Mouse (Mus musculus) kidney, embryonic 15.5 days (tissue): ENCODE results near the gene Akap7. TPM values are rescaled to one million over a fixed set of nuclear protein-coding genes. Genes with fewer than 3 reads are reported as not detected.
"Not testable (repeated sequence)": the region's sequence is repeated elsewhere in the genome, so short reads cannot be mapped to it uniquely, and the experiment has no call there.

Experiments used
- ATAC-seq: fragments of 200-750 bp; cut with Nextera tagmentation; replicated peaks from 2 replicates; pipeline ENCODE4 v1.8.0; 2017; ENCODE audit warnings: moderate TSS enrichment; ENCODE audit not compliant: low FRiP score
- H3K27ac ChIP-seq: fragments of 300-500 bp; sonication (generic); 2 replicates; pipeline ENCODE4 v1.5.1; 2015; ENCODE audit warnings: mild to moderate bottlenecking, inconsistent platforms
- H3K27me3 ChIP-seq: fragments of 300-500 bp; sonication (generic); 2 replicates; pipeline ENCODE4 v1.6.1; 2015; ENCODE audit warnings: inconsistent platforms
- H3K36me3 ChIP-seq: fragments of 300-500 bp; sonication (generic); 2 replicates; pipeline ENCODE4 v1.6.1; 2015; ENCODE audit warnings: inconsistent platforms
- H3K4me1 ChIP-seq: fragments of 300-500 bp; sonication (generic); 2 replicates; pipeline ENCODE4 v1.6.1; 2015; ENCODE audit warnings: inconsistent platforms
- H3K4me2 ChIP-seq: fragments of 300-500 bp; sonication (generic); 2 replicates; pipeline ENCODE4 v1.6.1; 2015; ENCODE audit warnings: moderate library complexity, mild to moderate bottlenecking, inconsistent platforms
- H3K4me3 ChIP-seq: fragments of 300-500 bp; sonication (generic); replicated peaks from 2 replicates; pipeline ENCODE4 v1.5.1; 2015; ENCODE audit warnings: mild to moderate bottlenecking, inconsistent platforms
- H3K9ac ChIP-seq: fragments of 300-500 bp; sonication (generic); 2 replicates; pipeline ENCODE4 v1.6.1; 2015; ENCODE audit warnings: mild to moderate bottlenecking, inconsistent platforms
- H3K9me3 ChIP-seq: fragments of 300-500 bp; sonication (generic); replicated peaks from 2 replicates; pipeline ENCODE4 v1.6.1; 2016; ENCODE audit warnings: inconsistent platforms
- WGBS: fragments of 180-500 bp; shearing (Covaris S2); methylation state at CpG from one replicate; pipeline ENCODE4 v1.1.7; 2015; ENCODE audit warnings: mixed read lengths; 5-methylcytosine and 5-hydroxymethylcytosine counted together
- polyA plus RNA-seq: library from polyadenylated mRNA; unstranded; fragments of >200 nt; fragmentation: Nextera tagmentation; extraction: Ambion mirVana; gene quantifications from 2 replicates; pipeline ENCODE4 v1.2.1, GENCODE M21; 2015

Akap7 gene
- polyA plus RNA-seq, 1 experiment from 2014 or later: 26.7 TPM

- Histone ChIP-seq H3K9me3 (no peaks in the 10 kb centered on the region), H3K4me1 (no peaks in the 10 kb centered on the region), H3K4me2 (no peak overlapping the region), H3K9ac (no peak overlapping the region), H3K27me3 (no peaks in the 10 kb centered on the region), H3K4me3 (no peak overlapping the region), H3K27ac (no peak overlapping the region), H3K36me3 (no peaks in the 10 kb centered on the region)
- WGBS: 91% methylated on average over 6 of the region's 6 CpGs
- ATAC-seq: no peak
These were observed 124.4 kb downstream of the Akap7 start for GRCm38 (mm10) chr10:25183271-25183670.

GRCm38 (mm10) chr10:25179030-25179429 is 128.6 kb downstream of the Akap7 start:
- Histone ChIP-seq H3K4me1 (no peaks in the 10 kb centered on the region), H3K9ac (no peak overlapping the region), H3K27ac (no peak overlapping the region), H3K36me3 (no peaks in the 10 kb centered on the region), H3K4me2 (no peak overlapping the region), H3K27me3 (no peaks in the 10 kb centered on the region), H3K4me3 (no peak overlapping the region), H3K9me3 (no peaks in the 10 kb centered on the region)
- ATAC-seq: no peak
- 80% methylated on average over 4 of the region's 4 CpGs for WGBS

GRCm38 (mm10) chr10:25177270-25177669 is 130.4 kb downstream of the Akap7 start:
- WGBS: 92% methylated on average over 5 of the region's 5 CpGs
- no peaks in the 10 kb centered on the region for H3K4me1 ChIP-seq

GRCm38 (mm10) chr10:25174872-25175271 is 132.8 kb downstream of the Akap7 start:
- Histone ChIP-seq H3K4me3 (no peak overlapping the region), H3K9ac (no peak overlapping the region)
- 74% methylated on average over 2 of the region's 2 CpGs for WGBS

More at GRCm38 (mm10) chr10:25177270-25177669, 130.4 kb downstream of the Akap7 start:
- ATAC-seq: no peak
- H3K27me3 ChIP-seq: no peaks in the 10 kb centered on the region
- no peaks in the 10 kb centered on the region for H3K36me3 ChIP-seq
- H3K4me2 ChIP-seq: no peak overlapping the region
- H3K27ac ChIP-seq: no peak overlapping the region
- H3K9me3 ChIP-seq: no peaks in the 10 kb centered on the region
- no peak overlapping the region for H3K4me3 ChIP-seq
- H3K9ac ChIP-seq: no peak overlapping the region

GRCm38 (mm10) chr10:25167365-25168194 is 140.1 kb downstream of the Akap7 start:
- Histone ChIP-seq H3K36me3 (0 out of 2 replicates have a peak, but pooled peaks cover 3% of the 10 kb centered on the region), H3K9ac (no peak overlapping the region), H3K4me3 (no peak overlapping the region), H3K27ac (no peak overlapping the region), H3K4me2 (no peak overlapping the region), H3K27me3 (no peaks in the 10 kb centered on the region), H3K9me3 (no peaks in the 10 kb centered on the region), H3K4me1 (no peaks in the 10 kb centered on the region)
- WGBS: 64% methylated on average over 6 of the region's 6 CpGs
- no peak for ATAC-seq

More at GRCm38 (mm10) chr10:25174872-25175271, 132.8 kb downstream of the Akap7 start:
- H3K27me3 ChIP-seq: no peaks in the 10 kb centered on the region
- H3K27ac ChIP-seq: no peak overlapping the region
- ATAC-seq: no peak
- no peaks in the 10 kb centered on the region for H3K9me3 ChIP-seq
- no peaks in the 10 kb centered on the region for H3K4me1 ChIP-seq
- 0 out of 2 replicates have a peak, but pooled peaks cover 2% of the 10 kb centered on the region for H3K36me3 ChIP-seq
- H3K4me2 ChIP-seq: no peak overlapping the region

- H3K9me3 ChIP-seq, H3K27me3 ChIP-seq, H3K27ac ChIP-seq, H3K4me3 ChIP-seq, H3K36me3 ChIP-seq, H3K9ac ChIP-seq, H3K4me1 ChIP-seq, ATAC-seq, H3K4me2 ChIP-seq: not testable (repeated sequence)
- 35% methylated on average over 3 of the region's 3 CpGs for WGBS
These were observed 144.2 kb downstream of the Akap7 start for GRCm38 (mm10) chr10:25163510-25163909.

- no peaks in the 10 kb centered on the region for H3K9me3 ChIP-seq
- no peak overlapping the region for H3K27ac ChIP-seq
- no peaks in the 10 kb centered on the region for H3K4me1 ChIP-seq
- no peaks in the 10 kb centered on the region for H3K27me3 ChIP-seq
- no peaks in the 10 kb centered on the region for H3K36me3 ChIP-seq
- H3K4me3 ChIP-seq: no peak overlapping the region
- H3K4me2 ChIP-seq: no peak overlapping the region
- ATAC-seq: no peak
- 76% methylated on average over 2 of the region's 2 CpGs for WGBS
- H3K9ac ChIP-seq: no peak overlapping the region
These were observed 146.0 kb downstream of the Akap7 start for GRCm38 (mm10) chr10:25161701-25162100.

GRCm38 (mm10) chr10:25158651-25159050 is 149.0 kb downstream of the Akap7 start:
- no peaks in the 10 kb centered on the region for H3K4me1 ChIP-seq
- H3K4me2 ChIP-seq: no peak overlapping the region
- ATAC-seq: no peak
- H3K9me3 ChIP-seq: no peaks in the 10 kb centered on the region
- H3K9ac ChIP-seq: no peak overlapping the region
- H3K36me3 ChIP-seq: no peaks in the 10 kb centered on the region
- WGBS: 84% methylated on average over 5 of the region's 5 CpGs
- no peak overlapping the region for H3K4me3 ChIP-seq
- H3K27ac ChIP-seq: no peak overlapping the region
- H3K27me3 ChIP-seq: no peaks in the 10 kb centered on the region

GRCm38 (mm10) chr10:25157339-25157738 is 150.3 kb downstream of the Akap7 start:
- Histone ChIP-seq H3K9ac (no peak overlapping the region), H3K4me2 (no peak overlapping the region), H3K4me1 (no peaks in the 10 kb centered on the region), H3K9me3 (no peaks in the 10 kb centered on the region), H3K27me3 (no peaks in the 10 kb centered on the region), H3K27ac (no peak overlapping the region), H3K4me3 (no peak overlapping the region), H3K36me3 (no peaks in the 10 kb centered on the region)
- no peak for ATAC-seq

- no peak overlapping the region for H3K4me3 ChIP-seq
- no peaks in the 10 kb centered on the region for H3K9me3 ChIP-seq
- no peak overlapping the region for H3K4me2 ChIP-seq
- H3K27ac ChIP-seq: no peak overlapping the region
- ATAC-seq: no peak
- WGBS: 77% methylated on average over 6 of the region's 6 CpGs
- H3K9ac ChIP-seq: no peak overlapping the region
- H3K4me1 ChIP-seq: no peaks in the 10 kb centered on the region
- H3K27me3 ChIP-seq: no peaks in the 10 kb centered on the region
- H3K36me3 ChIP-seq: no peaks in the 10 kb centered on the region
These were observed 153.4 kb downstream of the Akap7 start for GRCm38 (mm10) chr10:25154225-25154624.

- H3K4me1 ChIP-seq: no peaks in the 10 kb centered on the region
- WGBS: 94% methylated on average over 7 of the region's 7 CpGs
- H3K9me3 ChIP-seq: no peaks in the 10 kb centered on the region
- H3K4me2 ChIP-seq: no peak overlapping the region
- no peak overlapping the region for H3K27ac ChIP-seq
- no peaks in the 10 kb centered on the region for H3K27me3 ChIP-seq
- ATAC-seq: no peak
- no peaks in the 10 kb centered on the region for H3K36me3 ChIP-seq
- no peak overlapping the region for H3K9ac ChIP-seq
- H3K4me3 ChIP-seq: no peak overlapping the region
These were observed 156.4 kb downstream of the Akap7 start for GRCm38 (mm10) chr10:25151172-25151800.

- no peak for ATAC-seq
- H3K4me1 ChIP-seq: no peaks in the 10 kb centered on the region
- no peaks in the 10 kb centered on the region for H3K36me3 ChIP-seq
- H3K27ac ChIP-seq: no peak overlapping the region
- H3K4me3 ChIP-seq: no peak overlapping the region
- no peaks in the 10 kb centered on the region for H3K9me3 ChIP-seq
- H3K4me2 ChIP-seq: no peak overlapping the region
- H3K27me3 ChIP-seq: no peaks in the 10 kb centered on the region
- 73% methylated on average over 12 of the region's 12 CpGs for WGBS
- no peak overlapping the region for H3K9ac ChIP-seq
These were observed 161.8 kb downstream of the Akap7 start for GRCm38 (mm10) chr10:25145851-25146250.
